ENCODE assay signal across 18 mouse cellular contexts in the genomic region with DNA sequence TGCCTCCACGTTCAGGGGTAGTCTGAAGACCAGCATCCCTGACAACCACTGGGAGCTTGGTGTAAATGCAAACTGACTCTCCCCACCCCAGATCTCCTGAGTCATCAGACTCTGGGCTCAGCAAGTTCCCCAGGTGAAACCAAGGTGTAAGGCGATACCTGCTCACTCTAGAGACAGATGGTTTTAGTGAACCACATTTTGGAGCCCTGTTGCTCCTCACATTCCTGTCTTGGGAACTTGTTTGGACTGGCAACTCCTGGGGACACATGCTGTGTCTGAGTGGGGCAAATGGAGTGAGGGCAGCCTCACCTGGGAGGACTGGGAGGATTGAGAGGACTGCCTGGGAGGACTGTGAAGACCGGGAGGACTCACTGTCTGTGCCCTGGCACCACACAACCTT.
"Had no signal": no experiment of that assay in that cellular context is flagged by ENCODE, and none has a peak within 500 bp of the region (broad histone marks: within the 10 kb centered on the region; RNA-seq: fewer than 3 reads in every experiment).

No protein-coding gene starts in this region.

- H3K27me3 ChIP-seq: liver, embryonic 15.5 days; lung, embryonic 15.5 days; midbrain, embryonic 13.5 days; midbrain, embryonic 15.5 days; neural tube, embryonic 12.5 days; stomach, embryonic 15.5 days had no signal

- H3K9ac ChIP-seq: liver, embryonic 15.5 days; liver, postnatal 0 days; lung, embryonic 15.5 days; midbrain, embryonic 13.5 days; midbrain, embryonic 15.5 days; neural tube, embryonic 12.5 days; stomach, embryonic 15.5 days had no signal

- H3K4me2 ChIP-seq: liver, embryonic 15.5 days; lung, embryonic 15.5 days; midbrain, embryonic 13.5 days; midbrain, embryonic 15.5 days; neural tube, embryonic 12.5 days; stomach, embryonic 15.5 days had no signal

- H3K36me3 ChIP-seq: liver, embryonic 15.5 days; lung, embryonic 15.5 days; midbrain, embryonic 13.5 days; midbrain, embryonic 15.5 days; neural tube, embryonic 12.5 days; stomach, embryonic 15.5 days had no signal

- H3K4me1 ChIP-seq: lung, embryonic 15.5 days; megakaryocyte, embryonic 14.5 days; midbrain, embryonic 15.5 days had no signal

- DNase-seq: liver, postnatal 0 days; lung, adult 2 months; lung, postnatal 14 days; lung, postnatal 36 days; right cerebral cortex, postnatal 14 days; thymus, adult 2 months; thymus, postnatal 25 days; thymus, postnatal 4 days had no signal

- H3K27ac ChIP-seq: liver, embryonic 15.5 days; lung, embryonic 15.5 days; macrophage; midbrain, embryonic 13.5 days; midbrain, embryonic 15.5 days; neural tube, embryonic 12.5 days; stomach, embryonic 15.5 days; stomach, postnatal 0 days had no signal

- ATAC-seq: liver, postnatal 0 days; lung, postnatal 0 days; midbrain, embryonic 13.5 days; midbrain, embryonic 15.5 days had no signal

- H3K9me3 ChIP-seq: liver, embryonic 15.5 days; lung, embryonic 15.5 days; megakaryocyte, embryonic 14.5 days; midbrain, embryonic 15.5 days; stomach, embryonic 15.5 days had no signal

- H3K4me3 ChIP-seq: liver, embryonic 15.5 days; lung, embryonic 15.5 days; megakaryocyte, embryonic 14.5 days; midbrain, embryonic 13.5 days; midbrain, embryonic 15.5 days; neural tube, embryonic 12.5 days; stomach, embryonic 15.5 days had no signal
